Mouse (Mus musculus) liver, postnatal 0 days (tissue): Measurements from ENCODE around the gene Sh2d4b.

Source experiments
- CTCF ChIP-seq: sonication (generic); IDR thresholded peaks from 2 replicates; pipeline ENCODE4 v1.5.1; 2016; ENCODE audit warnings: antibody characterized with exemption, low read depth
- EP300 ChIP-seq: IDR thresholded peaks from 2 replicates; pipeline ENCODE4 v1.6.1; 2016; ENCODE audit warnings: antibody characterized with exemption, low read depth, mild to moderate bottlenecking

DNA sequence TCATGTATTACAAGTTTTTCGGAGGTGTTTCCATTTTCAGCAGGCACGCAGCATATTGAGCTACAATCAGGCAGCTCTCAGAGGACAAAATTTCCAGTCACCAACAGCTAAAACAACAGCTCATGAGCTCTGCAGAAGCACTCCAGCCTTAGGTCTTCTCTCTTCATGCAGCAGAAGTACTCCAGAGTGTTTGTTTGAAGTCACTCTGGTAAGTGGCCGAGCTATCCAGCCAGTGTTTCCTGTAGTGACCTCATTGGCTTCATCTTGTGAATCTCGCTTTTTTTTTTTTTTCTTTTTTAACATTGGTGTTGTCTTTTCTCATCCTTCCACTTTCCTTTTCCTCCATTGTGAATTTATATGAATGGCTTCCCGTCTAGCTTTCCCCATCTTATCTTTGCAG, 40.1 kb downstream of the Sh2d4b start:
- TF ChIP-seq CTCF, result no peak
- TF ChIP-seq EP300, result no peak
